Mouse (Mus musculus): ENCODE data around the gene Arntl.

Gene Arntl

GRCm38 (mm10) chr7:113294598-113294997, 87.3 kb downstream of the Arntl start:
- DNase-seq (ENCODE audit: low read depth): no peak

GRCm38 (mm10) chr7:113295077-113295890, 88.0 kb downstream of the Arntl start:
- no peak for DNase-seq (ENCODE audit: low read depth)

- DNase-seq (ENCODE audit: low read depth): no peak
These were observed 90.5 kb downstream of the Arntl start for GRCm38 (mm10) chr7:113297813-113298212.

- DNase-seq (ENCODE audit: low read depth): no peak
These were observed 102.9 kb downstream of the Arntl start for GRCm38 (mm10) chr7:113310136-113310535.

GRCm38 (mm10) chr7:113311784-113312183, 104.5 kb downstream of the Arntl start:
- DNase-seq (ENCODE audit: low read depth): peak; percentile 83

- DNase-seq (ENCODE audit: low read depth): no peak
These were observed 112.9 kb downstream of the Arntl start for GRCm38 (mm10) chr7:113320128-113320527.

GRCm38 (mm10) chr7:113334036-113334435, 126.8 kb downstream of the Arntl start:
- no peak for DNase-seq (ENCODE audit: low read depth)

- DNase-seq (ENCODE audit: low read depth): no peak
These were observed 128.0 kb downstream of the Arntl start for GRCm38 (mm10) chr7:113335250-113335649.

- peak; percentile 67 for DNase-seq (ENCODE audit: low read depth)
These were observed 140.0 kb downstream of the Arntl start for GRCm38 (mm10) chr7:113347271-113347670.

GRCm38 (mm10) chr7:113347694-113348093, 140.4 kb downstream of the Arntl start:
- no peak for DNase-seq (ENCODE audit: low read depth)

GRCm38 (mm10) chr7:113349089-113349488, 141.8 kb downstream of the Arntl start:
- no peak for DNase-seq (ENCODE audit: low read depth)

All from NIH3T3 (cell line).